Mouse (Mus musculus): ENCODE data around the gene Slco4a1. TPM values are rescaled to one million over a fixed set of nuclear protein-coding genes. Genes with fewer than 3 reads are reported as not detected.

Gene Slco4a1
- polyA plus RNA-seq, 1 experiment from 2014 or later: not detected

DNA sequence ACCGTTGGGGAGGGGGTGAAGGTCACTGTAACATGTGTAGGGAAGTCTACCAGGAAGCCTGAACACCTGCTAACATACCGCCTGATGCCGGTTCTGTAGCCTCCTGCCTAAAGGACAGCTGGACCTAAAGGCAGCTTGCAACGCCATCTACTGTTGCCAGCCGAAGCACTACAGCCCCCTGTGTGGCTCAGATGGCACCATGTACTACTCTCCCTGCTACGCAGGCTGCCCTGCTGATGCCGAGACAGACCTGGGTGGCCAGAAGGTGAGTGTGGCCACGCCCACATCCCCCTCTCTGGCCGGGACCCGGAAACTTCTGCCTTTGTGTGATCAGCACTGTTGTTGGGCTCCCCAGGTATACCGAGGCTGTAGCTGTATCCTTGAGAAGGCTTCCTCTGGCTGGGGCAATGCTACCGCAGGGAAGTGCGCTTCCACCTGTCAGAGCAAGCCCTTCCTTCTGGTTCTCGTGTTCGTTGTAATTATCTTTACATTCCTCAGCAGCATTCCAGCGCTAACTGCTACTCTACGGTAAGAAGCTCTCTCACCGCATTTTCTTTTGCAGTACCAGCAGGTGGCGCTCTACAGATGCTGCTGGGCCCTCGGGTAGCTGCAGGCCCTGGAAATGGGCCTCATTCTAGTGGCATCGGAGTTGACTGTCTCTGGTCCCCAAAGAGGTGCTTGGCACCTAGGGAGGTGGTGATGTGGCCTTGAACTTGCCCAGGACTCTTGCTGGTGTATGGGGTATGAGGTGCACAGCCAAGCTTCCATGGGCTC, 16.4 kb downstream of the Slco4a1 start:
- 7% methylated on average over 21 of the region's 21 CpGs for WGBS (ENCODE audit: insufficient replicate concordance)
- Histone ChIP-seq H3K9ac (ENCODE audit: low read depth, low read length) (no peak overlapping the region), H3K4me3 (ENCODE audit: low read depth, low read length) (no peak overlapping the region), H3K27ac (ENCODE audit: low read depth, low read length) (no peak overlapping the region), H3K36me3 (ENCODE audit: control insufficient read depth, insufficient read depth, low read length) (no peaks in the 10 kb centered on the region), H3K9me3 (replicated peaks; ENCODE audit: control insufficient read depth, low read length) (no peaks in the 10 kb centered on the region), H3K4me1 (ENCODE audit: control insufficient read depth, insufficient read depth, low read length) (peaks cover 4% of the 10 kb centered on the region; the same call in 1 of the 2 replicates), H3K27me3 (ENCODE audit: control insufficient read depth, insufficient read depth, low read length) (no peaks in the 10 kb centered on the region; the same call in 1 of the 2 replicates), H3K4me2 (peak overlapping the region; percentile 24)
- ATAC-seq (replicated peaks; ENCODE audit: insufficient number of reproducible peaks, low FRiP score, low TSS enrichment): 0 out of 2 replicates have a peak, but pooled peaks have one; percentile 43

GRCm38 (mm10) chr2:180473080-180473440, 17.0 kb downstream of the Slco4a1 start:
- 35% methylated on average over 7 of the region's 7 CpGs for WGBS (ENCODE audit: insufficient replicate concordance)
- Histone ChIP-seq H3K27ac (ENCODE audit: low read depth, low read length) (no peak overlapping the region), H3K36me3 (ENCODE audit: control insufficient read depth, insufficient read depth, low read length) (no peaks in the 10 kb centered on the region), H3K27me3 (ENCODE audit: control insufficient read depth, insufficient read depth, low read length) (no peaks in the 10 kb centered on the region; the same call in 1 of the 2 replicates), H3K4me3 (ENCODE audit: low read depth, low read length) (no peak overlapping the region), H3K4me2 (no peak overlapping the region; the same call in 1 of the 2 replicates), H3K9ac (ENCODE audit: low read depth, low read length) (no peak overlapping the region), H3K9me3 (replicated peaks; ENCODE audit: control insufficient read depth, low read length) (no peaks in the 10 kb centered on the region), H3K4me1 (ENCODE audit: control insufficient read depth, insufficient read depth, low read length) (peaks cover 4% of the 10 kb centered on the region; the same call in 1 of the 2 replicates)
- no peak for ATAC-seq (replicated peaks; ENCODE audit: insufficient number of reproducible peaks, low FRiP score, low TSS enrichment)

DNA sequence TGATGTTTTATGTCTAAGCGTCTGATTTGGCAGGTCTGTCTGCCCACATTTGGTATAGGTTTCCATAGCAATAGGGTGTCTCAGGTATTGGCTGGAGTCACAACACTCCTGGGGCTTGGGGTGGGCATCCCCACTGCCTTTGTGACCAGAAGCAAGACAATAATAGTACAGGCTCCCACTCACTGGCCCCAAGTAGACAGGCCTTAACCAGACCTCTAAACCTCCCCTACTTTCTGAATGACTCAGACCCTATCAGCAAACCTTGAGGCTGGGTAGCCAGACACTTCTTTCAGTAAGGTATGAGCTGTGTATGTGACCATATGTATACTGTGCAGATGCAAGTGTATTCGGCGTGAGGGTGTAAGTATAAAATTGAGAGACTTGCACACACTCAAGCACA, 18.8 kb downstream of the Slco4a1 start:
- H3K4me2 ChIP-seq: no peak overlapping the region
- no peak overlapping the region for H3K27ac ChIP-seq (ENCODE audit: low read depth, low read length)

GRCm38 (mm10) chr2:180482274-180482673, 26.2 kb downstream of the Slco4a1 start:
- Histone ChIP-seq H3K27ac (ENCODE audit: low read depth, low read length) (no peak overlapping the region), H3K4me2 (no peak overlapping the region), H3K4me1 (ENCODE audit: control insufficient read depth, insufficient read depth, low read length) (no peaks in the 10 kb centered on the region), H3K27me3 (ENCODE audit: control insufficient read depth, insufficient read depth, low read length) (peaks cover 31% of the 10 kb centered on the region), H3K4me3 (ENCODE audit: low read depth, low read length) (no peak overlapping the region), H3K9me3 (replicated peaks; ENCODE audit: control insufficient read depth, low read length) (no peaks in the 10 kb centered on the region), H3K36me3 (ENCODE audit: control insufficient read depth, insufficient read depth, low read length) (no peaks in the 10 kb centered on the region), H3K9ac (ENCODE audit: low read depth, low read length) (no peak overlapping the region)
- WGBS (ENCODE audit: insufficient replicate concordance): 40% methylated on average over 16 of the region's 16 CpGs
- ATAC-seq (replicated peaks; ENCODE audit: insufficient number of reproducible peaks, low FRiP score, low TSS enrichment): no peak

More for the DNA sequence above, 18.8 kb downstream of the Slco4a1 start:
- Histone ChIP-seq H3K9ac (ENCODE audit: low read depth, low read length) (no peak overlapping the region), H3K36me3 (ENCODE audit: control insufficient read depth, insufficient read depth, low read length) (no peaks in the 10 kb centered on the region), H3K4me3 (ENCODE audit: low read depth, low read length) (no peak overlapping the region), H3K27me3 (ENCODE audit: control insufficient read depth, insufficient read depth, low read length) (peaks cover 3% of the 10 kb centered on the region; the same call in 1 of the 2 replicates), H3K4me1 (ENCODE audit: control insufficient read depth, insufficient read depth, low read length) (peaks cover 2% of the 10 kb centered on the region; the same call in 1 of the 2 replicates), H3K9me3 (replicated peaks; ENCODE audit: control insufficient read depth, low read length) (no peaks in the 10 kb centered on the region)
- no peak for ATAC-seq (replicated peaks; ENCODE audit: insufficient number of reproducible peaks, low FRiP score, low TSS enrichment)
- WGBS (ENCODE audit: insufficient replicate concordance): 83% methylated on average over 3 of the region's 3 CpGs

GRCm38 (mm10) chr2:180484882-180485281, 28.8 kb downstream of the Slco4a1 start:
- Histone ChIP-seq H3K27ac (ENCODE audit: low read depth, low read length) (no peak overlapping the region), H3K9ac (ENCODE audit: low read depth, low read length) (no peak overlapping the region), H3K36me3 (ENCODE audit: control insufficient read depth, insufficient read depth, low read length) (no peaks in the 10 kb centered on the region), H3K4me2 (no peak overlapping the region), H3K4me3 (ENCODE audit: low read depth, low read length) (no peak overlapping the region), H3K27me3 (ENCODE audit: control insufficient read depth, insufficient read depth, low read length) (peaks cover 34% of the 10 kb centered on the region), H3K9me3 (replicated peaks; ENCODE audit: control insufficient read depth, low read length) (no peaks in the 10 kb centered on the region), H3K4me1 (ENCODE audit: control insufficient read depth, insufficient read depth, low read length) (no peaks in the 10 kb centered on the region)
- 70% methylated on average over 4 of the region's 4 CpGs for WGBS (ENCODE audit: insufficient replicate concordance)
- ATAC-seq (replicated peaks; ENCODE audit: insufficient number of reproducible peaks, low FRiP score, low TSS enrichment): no peak

GRCm38 (mm10) chr2:180485306-180485705, 29.3 kb downstream of the Slco4a1 start:
- Histone ChIP-seq H3K27ac (ENCODE audit: low read depth, low read length) (no peak overlapping the region), H3K27me3 (ENCODE audit: control insufficient read depth, insufficient read depth, low read length) (peaks cover 35% of the 10 kb centered on the region)
- ATAC-seq (replicated peaks; ENCODE audit: insufficient number of reproducible peaks, low FRiP score, low TSS enrichment): no peak

DNA sequence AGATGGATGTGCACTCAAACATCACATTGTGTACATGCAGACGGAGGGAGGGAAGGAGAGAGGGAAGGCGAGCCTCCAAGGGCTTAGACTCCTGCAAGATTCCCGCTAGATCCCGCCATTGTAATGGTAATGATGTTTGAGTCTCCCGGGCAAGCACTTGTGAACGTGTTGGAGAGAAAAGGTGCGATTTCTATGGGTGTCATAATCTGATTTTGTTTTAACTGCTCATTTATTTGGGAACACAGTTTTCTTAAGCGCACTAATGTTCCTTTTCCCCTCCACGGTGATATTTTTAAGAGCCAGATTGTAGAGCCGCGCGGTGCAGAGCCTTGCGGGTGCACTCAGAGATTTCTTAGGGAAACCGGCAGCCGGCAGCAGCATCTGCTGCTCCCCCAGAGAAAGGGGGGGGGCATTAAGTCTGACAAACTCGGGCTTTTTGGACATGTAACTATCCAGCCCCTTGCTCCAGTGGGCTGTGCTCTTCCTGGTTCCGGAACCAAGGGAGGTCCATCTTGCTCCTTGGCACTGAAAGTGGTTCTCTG, 32.2 kb downstream of the Slco4a1 start:
- 19% methylated on average over 17 of the region's 17 CpGs for WGBS (ENCODE audit: insufficient replicate concordance)
- H3K9me3 ChIP-seq (replicated peaks; ENCODE audit: control insufficient read depth, low read length): no peaks in the 10 kb centered on the region

More at GRCm38 (mm10) chr2:180485306-180485705, 29.3 kb downstream of the Slco4a1 start:
- H3K36me3 ChIP-seq (ENCODE audit: control insufficient read depth, insufficient read depth, low read length): no peaks in the 10 kb centered on the region
- H3K9me3 ChIP-seq (replicated peaks; ENCODE audit: control insufficient read depth, low read length): no peaks in the 10 kb centered on the region
- no peak overlapping the region for H3K4me2 ChIP-seq
- WGBS (ENCODE audit: insufficient replicate concordance): 69% methylated on average over 3 of the region's 3 CpGs
- H3K4me3 ChIP-seq (ENCODE audit: low read depth, low read length): no peak overlapping the region
- H3K4me1 ChIP-seq (ENCODE audit: control insufficient read depth, insufficient read depth, low read length): no peaks in the 10 kb centered on the region
- no peak overlapping the region for H3K9ac ChIP-seq (ENCODE audit: low read depth, low read length)

DNA sequence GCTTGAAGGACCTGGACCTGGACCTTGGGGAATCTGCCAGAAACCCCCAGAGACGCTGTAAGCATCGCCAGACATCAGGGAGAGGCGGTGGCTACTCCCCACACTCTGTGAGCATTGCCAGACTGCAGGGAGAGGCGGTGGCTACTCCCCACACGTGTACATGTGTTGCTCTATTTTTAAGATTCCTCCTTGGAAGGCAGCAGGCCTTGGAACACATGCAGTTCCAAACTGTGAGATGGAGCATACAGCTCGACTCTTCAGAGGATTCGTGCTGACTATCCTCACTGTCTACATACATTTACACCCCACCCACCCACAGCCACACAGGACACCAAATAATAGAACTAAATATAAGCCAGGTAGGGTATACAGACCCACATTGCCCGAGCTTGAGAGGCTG, 39.9 kb downstream of the Slco4a1 start:
- H3K9ac ChIP-seq (ENCODE audit: low read depth, low read length): no peak overlapping the region
- WGBS (ENCODE audit: insufficient replicate concordance): 64% methylated on average over 8 of the region's 8 CpGs
- H3K27me3 ChIP-seq (ENCODE audit: control insufficient read depth, insufficient read depth, low read length): peaks cover 32% of the 10 kb centered on the region
- no peaks in the 10 kb centered on the region for H3K9me3 ChIP-seq (replicated peaks; ENCODE audit: control insufficient read depth, low read length)
- H3K4me2 ChIP-seq: no peak overlapping the region
- H3K27ac ChIP-seq (ENCODE audit: low read depth, low read length): no peak overlapping the region
- H3K4me3 ChIP-seq (ENCODE audit: low read depth, low read length): no peak overlapping the region
- H3K4me1 ChIP-seq (ENCODE audit: control insufficient read depth, insufficient read depth, low read length): peaks cover 4% of the 10 kb centered on the region; the same call in 1 of the 2 replicates
- ATAC-seq (replicated peaks; ENCODE audit: insufficient number of reproducible peaks, low FRiP score, low TSS enrichment): no peak
- no peaks in the 10 kb centered on the region for H3K36me3 ChIP-seq (ENCODE audit: control insufficient read depth, insufficient read depth, low read length)

More for the DNA sequence above, 32.2 kb downstream of the Slco4a1 start:
- no peak for ATAC-seq (replicated peaks; ENCODE audit: insufficient number of reproducible peaks, low FRiP score, low TSS enrichment)
- H3K4me2 ChIP-seq: no peak overlapping the region
- H3K27ac ChIP-seq (ENCODE audit: low read depth, low read length): no peak overlapping the region
- H3K9ac ChIP-seq (ENCODE audit: low read depth, low read length): no peak overlapping the region
- no peaks in the 10 kb centered on the region for H3K4me1 ChIP-seq (ENCODE audit: control insufficient read depth, insufficient read depth, low read length)
- H3K4me3 ChIP-seq (ENCODE audit: low read depth, low read length): no peak overlapping the region
- H3K27me3 ChIP-seq (ENCODE audit: control insufficient read depth, insufficient read depth, low read length): peaks cover 16% of the 10 kb centered on the region
- no peaks in the 10 kb centered on the region for H3K36me3 ChIP-seq (ENCODE audit: control insufficient read depth, insufficient read depth, low read length)

Data from heart, embryonic 11.5 days (tissue).